Comparison of ENCODE assay signal across 9 mouse cellular contexts in genomic region chr6:36810448-36810847, GRCm38 (mm10). TPM values are rescaled to one million over a fixed set of nuclear protein-coding genes. Genes with fewer than 3 reads are reported as not detected.
A peak's percentile ranks its signal among the peaks of the same experiment; 100 is the strongest.
DNase-seq lines count a peak whose midpoint lies in the region; ATAC-seq and TF ChIP-seq lines count a peak whose summit lies in the region.
"Had no signal": no experiment of that assay in that cellular context is flagged by ENCODE, and none has a peak within 500 bp of the region (broad histone marks: within the 10 kb centered on the region; RNA-seq: fewer than 3 reads in every experiment).

No protein-coding gene starts in this region.

- H3K9me3 ChIP-seq in heart, embryonic 14.5 days (ENCODE audit: control insufficient read depth, low read length) = no peaks in the 10 kb centered on the region
- H3K9me3 ChIP-seq in hindbrain, embryonic 12.5 days (replicated peaks) = no peaks in the 10 kb centered on the region
- H3K9me3 ChIP-seq in midbrain, embryonic 14.5 days (ENCODE audit: control insufficient read depth, low read length) = no peaks in the 10 kb centered on the region

- peaks cover 0 to 7% of the 10 kb centered on the region in 2 experiments; a peak in 2 of 4 replicates for H3K4me1 ChIP-seq in heart, embryonic 14.5 days (ENCODE audit: control insufficient read depth in 2 of 2, insufficient read depth in 2 of 2, low read length in 2 of 2)
- no peaks in the 10 kb centered on the region for H3K4me1 ChIP-seq in heart, adult 2 months (ENCODE audit: control insufficient read depth, insufficient read depth, low read length)
- H3K4me1 ChIP-seq in hindbrain, embryonic 12.5 days = peaks cover 17% of the 10 kb centered on the region
- H3K4me1 ChIP-seq in midbrain, embryonic 14.5 days (ENCODE audit: control insufficient read depth, insufficient read depth, low read length) = peaks cover 25% of the 10 kb centered on the region

- TF ChIP-seq POLR2A in heart, adult 2 months (IDR thresholded peaks at IDR 0.05; ENCODE audit: insufficient read depth, low read depth, low read length) = no peak

- no peaks in the 10 kb centered on the region for H3K79me2 ChIP-seq in heart, adult 2 months (replicated peaks; ENCODE audit: control insufficient read depth, insufficient read depth, low read length)

- ATAC-seq in heart, embryonic 14.5 days (ENCODE audit: insufficient number of reproducible peaks, insufficient read depth, low FRiP score, low read depth) = no peak
- ATAC-seq in hindbrain, embryonic 12.5 days (ENCODE audit: low FRiP score) = peak; percentile 20; the same call in 1 of the 2 replicates
- ATAC-seq in midbrain, embryonic 14.5 days (ENCODE audit: low FRiP score, low TSS enrichment) = peak; percentile 74; the same call in 1 of the 2 replicates
- ATAC-seq in erythroid progenitor cell, adult 5-6 weeks (replicated peaks; ENCODE audit: low FRiP score, poor library complexity, severe bottlenecking) = no peak

- 0 out of 2 replicates have a peak, but pooled peaks cover 9% of the 10 kb centered on the region for H3K36me3 ChIP-seq in heart, embryonic 14.5 days (ENCODE audit: control insufficient read depth, insufficient read depth, low read length)
- no peaks in the 10 kb centered on the region for H3K36me3 ChIP-seq in heart, adult 2 months (ENCODE audit: control insufficient read depth, insufficient read depth, low read length)
- no peaks in the 10 kb centered on the region for H3K36me3 ChIP-seq in hindbrain, embryonic 12.5 days
- H3K36me3 ChIP-seq in midbrain, embryonic 14.5 days (ENCODE audit: control insufficient read depth, insufficient read depth, low read length) = no peaks in the 10 kb centered on the region

- intact Hi-C loops in heart, adult 2 months (cut with DNase I) = loop anchor here (10.0 kb wide), 1 partner anchor 174 kb away; no protein-coding TSS in a partner anchor

- TF ChIP-seq EP300 in heart, adult 2 months (IDR thresholded peaks at IDR 0.05; ENCODE audit: insufficient read depth, low read depth, low read length) = no peak

- 12% methylated on average over 5 of the region's 5 CpGs for WGBS in heart, embryonic 14.5 days
- 39% methylated on average over 5 of the region's 5 CpGs for WGBS in heart, adult 2 months
- WGBS in hindbrain, embryonic 12.5 days = 8% methylated on average over 5 of the region's 5 CpGs
- WGBS in midbrain, embryonic 14.5 days = 5% methylated on average over 5 of the region's 5 CpGs

- H3K4me2 ChIP-seq in heart, embryonic 14.5 days (ENCODE audit: low read length) = peak overlapping the region; percentile 65
- peak overlapping the region; percentile 59 for H3K4me2 ChIP-seq in hindbrain, embryonic 12.5 days (replicated peaks)
- peak overlapping the region; percentile 58 for H3K4me2 ChIP-seq in midbrain, embryonic 14.5 days (ENCODE audit: low read length)

- H3K27me3 ChIP-seq in heart, embryonic 14.5 days (ENCODE audit: control insufficient read depth, insufficient read depth, low read length) = no peaks in the 10 kb centered on the region
- H3K27me3 ChIP-seq in heart, adult 2 months (ENCODE audit: control insufficient read depth, insufficient read depth, low read length) = peaks cover 2% of the 10 kb centered on the region; the same call in 1 of the 2 replicates
- H3K27me3 ChIP-seq in hindbrain, embryonic 12.5 days = no peaks in the 10 kb centered on the region
- no peaks in the 10 kb centered on the region for H3K27me3 ChIP-seq in midbrain, embryonic 14.5 days (ENCODE audit: control insufficient read depth, insufficient read depth, low read length)

- no peak for TF ChIP-seq CTCF in heart, adult 2 months (IDR thresholded peaks at IDR 0.05)

- DNase-seq in heart, adult 2 months = no peak
- DNase-seq in embryo, embryonic 11 days = peak; percentile 63
- DNase-seq in midbrain, embryonic 14.5 days = peak; percentile 69
- DNase-seq in frontal cortex, postnatal 36 days (ENCODE audit: low spot score in 2 of 2) = no peak
- DNase-seq in left cerebral cortex, adult 9 months (ENCODE audit: low spot score in 2 of 2) = no peak

- H3K9ac ChIP-seq in heart, embryonic 14.5 days (ENCODE audit: low read length) = peak overlapping the region; percentile 74
- H3K9ac ChIP-seq in heart, adult 2 months (ENCODE audit: low read depth, low read length) = no peak overlapping the region
- H3K9ac ChIP-seq in hindbrain, embryonic 12.5 days = peak overlapping the region; percentile 79; the same call in 1 of the 2 replicates
- H3K9ac ChIP-seq in midbrain, embryonic 14.5 days (replicated peaks; ENCODE audit: low read length) = peak overlapping the region; percentile 74; the same call in 1 of the 2 replicates

- H3K4me3 ChIP-seq in heart, embryonic 14.5 days (ENCODE audit: control insufficient read depth in 1 of 2, insufficient read depth in 1 of 2, low read depth in 1 of 2, low read length in 2 of 2) = peak overlapping the region; percentile 50 to 73; a peak in 3 of 4 replicates
- H3K4me3 ChIP-seq in heart, adult 2 months = no peak overlapping the region
- peak overlapping the region; percentile 54 for H3K4me3 ChIP-seq in hindbrain, embryonic 12.5 days
- H3K4me3 ChIP-seq in midbrain, embryonic 14.5 days (replicated peaks; ENCODE audit: low read depth, low read length) = peak overlapping the region; percentile 70

- peak overlapping the region; percentile 66 to 67; a peak in 2 of 4 replicates for H3K27ac ChIP-seq in heart, embryonic 14.5 days (replicated peaks in 1 of 2; ENCODE audit: control insufficient read depth in 1 of 2, insufficient read depth in 1 of 2, low read depth in 2 of 2, low read length in 2 of 2)
- H3K27ac ChIP-seq in heart, adult 2 months = no peak overlapping the region
- peak overlapping the region; percentile 85 for H3K27ac ChIP-seq in hindbrain, embryonic 12.5 days
- peak overlapping the region; percentile 83 for H3K27ac ChIP-seq in midbrain, embryonic 14.5 days (replicated peaks; ENCODE audit: low read depth, low read length)
- H3K27ac ChIP-seq: macrophage had no signal

RNA-seq across cellular contexts. Expression of gene Ptn, which starts 0.4 kb away (rescaled TPM):
- polyA plus RNA-seq in heart, embryonic 14.5 days (2014; fragmentation: Nextera tagmentation; extraction: Ambion mirVana) = 304 and 395 TPM in 2 replicates
- total RNA-seq in heart, adult 2 months (2021) = 1 to 10 TPM; 2.1 to 2.9 TPM
- polyA plus RNA-seq in heart, adult 2 months (2012; rRNA removed) = 1.4 and 3.2 TPM in 2 replicates
- 500 and 546 TPM in 2 replicates for polyA plus RNA-seq in hindbrain, embryonic 12.5 days (2016; fragmentation: Nextera tagmentation; extraction: Ambion mirVana)
- polyA plus RNA-seq in midbrain, embryonic 14.5 days (2014; fragmentation: Nextera tagmentation; extraction: Ambion mirVana) = 680 and 686 TPM in 2 replicates
- not detected in 2 replicates for total RNA-seq in erythroid progenitor cell, adult 5-6 weeks (2015; ENCODE audit: low replicate concordance)
- total RNA-seq in erythroid progenitor cell, adult 5-6 weeks (2017; ENCODE audit: low replicate concordance) = not detected in 2 replicates

Comparison
In these comparisons a context has a peak if more than half of its experiments do, and no peak if none do; other contexts are left out.
1. RNA of gene Ptn, which starts 0.4 kb away (polyA plus RNA-seq): 680 to 686 TPM in midbrain, embryonic 14.5 days, 500 to 546 TPM in hindbrain, embryonic 12.5 days and 304 to 395 TPM in heart, embryonic 14.5 days; 1.4 to 3.2 TPM in heart, adult 2 months; every median in the first group is over 10 times any median in the second.
2. ATAC-seq: peak in hindbrain, embryonic 12.5 days (single experiment) and midbrain, embryonic 14.5 days (single experiment); none in heart, embryonic 14.5 days (single experiment) and erythroid progenitor cell, adult 5-6 weeks (single experiment).
3. DNase-seq: peak in embryo, embryonic 11 days (single experiment) and midbrain, embryonic 14.5 days (single experiment); none in heart, adult 2 months (0 of 2), frontal cortex, postnatal 36 days (0 of 2) and left cerebral cortex, adult 9 months (0 of 2).
4. Peak in every context shown above with its lines, with median percentiles within 50 percentile points of each other: H3K4me2 ChIP-seq.